Mouse (Mus musculus) neural tube, embryonic 11.5 days (tissue): ENCODE measurements around the gene Pmm1. TPM values are rescaled to one million over a fixed set of nuclear protein-coding genes. Genes with fewer than 3 reads are reported as not detected.

ENCODE experiments used
- ATAC-seq: fragments of 200-750 bp; cut with Nextera tagmentation; 2 replicates; pipeline ENCODE4 v1.8.0; 2017; ENCODE audit warnings: moderate number of reproducible peaks, mild to moderate bottlenecking, moderate TSS enrichment, moderate library complexity; ENCODE audit not compliant: insufficient read depth, low FRiP score, low TSS enrichment
- DNase-seq: peaks from one replicate; pipeline ENCODE4 v3.0.0-alpha.2; 2015; ENCODE audit warnings: low spot score
- H3K27ac ChIP-seq: fragments of 300-500 bp; sonication (generic); 2 replicates; pipeline ENCODE4 v1.5.1; 2014; ENCODE audit warnings: low read depth, mild to moderate bottlenecking, low read length
- H3K27me3 ChIP-seq: fragments of 300-500 bp; sonication (generic); 2 replicates; pipeline ENCODE4 v1.6.1; 2014; ENCODE audit warnings: mild to moderate bottlenecking, low read length, mixed read lengths; ENCODE audit not compliant: control insufficient read depth, insufficient read depth
- H3K36me3 ChIP-seq: fragments of 300-500 bp; sonication (generic); 2 replicates; pipeline ENCODE4 v1.6.1; 2014; ENCODE audit warnings: mild to moderate bottlenecking, low read length, moderate library complexity, mixed read lengths; ENCODE audit not compliant: control insufficient read depth, insufficient read depth
- H3K4me1 ChIP-seq: fragments of 300-500 bp; sonication (generic); 2 replicates; pipeline ENCODE4 v1.6.1; 2014; ENCODE audit warnings: low read length, mixed read lengths; ENCODE audit not compliant: control insufficient read depth, insufficient read depth
- H3K4me2 ChIP-seq: fragments of 300-500 bp; sonication (generic); 2 replicates; pipeline ENCODE4 v1.6.1; 2014; ENCODE audit warnings: low read depth, mild to moderate bottlenecking, moderate library complexity
- H3K4me3 ChIP-seq: fragments of 300-500 bp; sonication (generic); 2 replicates; pipeline ENCODE4 v1.5.1; 2014; ENCODE audit warnings: low read depth, low read length
- H3K9ac ChIP-seq: fragments of 300-500 bp; sonication (generic); 2 replicates; pipeline ENCODE4 v1.6.1; 2014; ENCODE audit warnings: mild to moderate bottlenecking, low read length
- H3K9me3 ChIP-seq: fragments of 300-500 bp; sonication (generic); 2 replicates; pipeline ENCODE4 v1.6.1; 2016; ENCODE audit warnings: low read length; ENCODE audit not compliant: control insufficient read depth
- WGBS: fragments of 180-500 bp; shearing (Covaris S2); extraction: QIAGEN DNeasy Blood & Tissue Kit; methylation state at CpG from one replicate; pipeline ENCODE4 v1.1.7; 2014; 5-methylcytosine and 5-hydroxymethylcytosine counted together
- polyA plus RNA-seq: library from polyadenylated mRNA; unstranded; fragments of >200 nt; fragmentation: Nextera tagmentation; extraction: Ambion mirVana; gene quantifications from 2 replicates; pipeline ENCODE4 v1.2.1, GENCODE M21; 2014

The Pmm1 gene
- polyA plus RNA-seq: 33.2 and 35.2 TPM in 2 replicates

- Histone ChIP-seq H3K27me3 (no peaks in the 10 kb centered on the region), H3K9me3 (no peaks in the 10 kb centered on the region), H3K27ac (peak within 1 kb of the TSS; percentile 72; the same call in 1 of the 2 replicates), H3K36me3 (no peaks in the 10 kb centered on the region; the same call in 1 of the 2 replicates), H3K4me2 (peak within 1 kb of the TSS; percentile 100), H3K4me3 (peak within 1 kb of the TSS; percentile 64), H3K9ac (peak within 1 kb of the TSS; percentile 58), H3K4me1 (peaks cover 2% of the 10 kb centered on the region; the same call in 1 of the 2 replicates)
- WGBS: under 1% methylated on average over 66 of the region's 77 CpGs
- peak; percentile 99 for DNase-seq
- peak; percentile 93 for ATAC-seq
These were observed at the start of gene Pmm1 for GRCm38 (mm10) chr15:81960171-81961077. Gene Pmm1 (minus strand): TSS chr15:81960930.

- ATAC-seq (no peak), DNase-seq (no peak)
- H3K27me3 ChIP-seq: no peaks in the 10 kb centered on the region
- no peaks in the 10 kb centered on the region for H3K9me3 ChIP-seq
- H3K36me3 ChIP-seq: peaks cover 3% of the 10 kb centered on the region; the same call in 1 of the 2 replicates
- H3K4me1 ChIP-seq: no peaks in the 10 kb centered on the region
- no peak overlapping the region for H3K27ac ChIP-seq
- H3K9ac ChIP-seq: no peak overlapping the region
- WGBS: 93% methylated on average over 8 of the region's 8 CpGs
- H3K4me3 ChIP-seq: no peak overlapping the region
- H3K4me2 ChIP-seq: no peak overlapping the region
These were observed 43.5 kb upstream of the Pmm1 start for GRCm38 (mm10) chr15:82004257-82004656.

GRCm38 (mm10) chr15:81993992-81994391 lies 33.3 kb upstream of the Pmm1 start:
- H3K4me3 ChIP-seq: no peak overlapping the region
- H3K36me3 ChIP-seq: no peaks in the 10 kb centered on the region; the same call in none of the 2 replicates
- 77% methylated on average over 6 of the region's 6 CpGs for WGBS
- no peak overlapping the region for H3K9ac ChIP-seq
- no peak overlapping the region for H3K27ac ChIP-seq
- H3K9me3 ChIP-seq: no peaks in the 10 kb centered on the region
- no peak for DNase-seq
- no peaks in the 10 kb centered on the region for H3K4me1 ChIP-seq
- no peaks in the 10 kb centered on the region for H3K27me3 ChIP-seq
- no peak overlapping the region for H3K4me2 ChIP-seq
- ATAC-seq: no peak

- ATAC-seq (no peak), DNase-seq (no peak)
- H3K4me3 ChIP-seq: no peak overlapping the region
- H3K9me3 ChIP-seq: no peaks in the 10 kb centered on the region
- H3K4me2 ChIP-seq: no peak overlapping the region
- H3K27me3 ChIP-seq: no peaks in the 10 kb centered on the region
- no peak overlapping the region for H3K27ac ChIP-seq
- WGBS: 49% methylated on average over 7 of the region's 7 CpGs
- H3K9ac ChIP-seq: no peak overlapping the region
- H3K36me3 ChIP-seq: no peaks in the 10 kb centered on the region
- H3K4me1 ChIP-seq: no peaks in the 10 kb centered on the region
These were observed 29.8 kb upstream of the Pmm1 start for GRCm38 (mm10) chr15:81990549-81990948.

- Histone ChIP-seq H3K4me3 (no peak overlapping the region), H3K4me2 (no peak overlapping the region), H3K9me3 (no peaks in the 10 kb centered on the region), H3K27me3 (no peaks in the 10 kb centered on the region), H3K4me1 (no peaks in the 10 kb centered on the region), H3K9ac (no peak overlapping the region), H3K36me3 (no peaks in the 10 kb centered on the region), H3K27ac (no peak overlapping the region)
- WGBS: 49% methylated on average over 11 of the region's 11 CpGs
- ATAC-seq (no peak), DNase-seq (peak; percentile 89)
These were observed 28.8 kb upstream of the Pmm1 start for GRCm38 (mm10) chr15:81989371-81990062.

GRCm38 (mm10) chr15:81987646-81988045 lies 26.9 kb upstream of the Pmm1 start, which contains the start of gene Xrcc6:
Gene Xrcc6 (plus strand): TSS chr15:81987835.
- Histone ChIP-seq H3K27ac (no peak within 1 kb of the TSS), H3K4me1 (no peaks in the 10 kb centered on the region), H3K9ac (no peak within 1 kb of the TSS), H3K4me2 (no peak within 1 kb of the TSS), H3K4me3 (no peak within 1 kb of the TSS), H3K9me3 (no peaks in the 10 kb centered on the region), H3K27me3 (no peaks in the 10 kb centered on the region), H3K36me3 (no peaks in the 10 kb centered on the region)
- WGBS: 82% methylated on average over 3 of the region's 3 CpGs
- ATAC-seq (no peak), DNase-seq (no peak)

GRCm38 (mm10) chr15:81985267-81986161 lies 24.8 kb upstream of the Pmm1 start:
- Histone ChIP-seq H3K4me2 (no peak overlapping the region), H3K27me3 (no peaks in the 10 kb centered on the region), H3K36me3 (no peaks in the 10 kb centered on the region), H3K4me1 (no peaks in the 10 kb centered on the region), H3K9me3 (no peaks in the 10 kb centered on the region), H3K9ac (no peak overlapping the region), H3K4me3 (no peak overlapping the region), H3K27ac (no peak overlapping the region)
- 64% methylated on average over 2 of the region's 2 CpGs for WGBS
- DNase-seq (no peak), ATAC-seq (no peak)

GRCm38 (mm10) chr15:81982173-81982572 lies 21.4 kb upstream of the Pmm1 start:
- H3K36me3 ChIP-seq: no peaks in the 10 kb centered on the region
- DNase-seq: no peak
- H3K4me3 ChIP-seq: no peak overlapping the region
- no peak overlapping the region for H3K9ac ChIP-seq
- 52% methylated on average over 1 of the region's 1 CpGs for WGBS
- H3K4me1 ChIP-seq: no peaks in the 10 kb centered on the region
- no peak overlapping the region for H3K27ac ChIP-seq
- H3K4me2 ChIP-seq: no peak overlapping the region
- no peaks in the 10 kb centered on the region for H3K27me3 ChIP-seq
- no peaks in the 10 kb centered on the region for H3K9me3 ChIP-seq
- ATAC-seq: no peak
